Mouse (Mus musculus): Measurements from ENCODE around the gene Tmem108. TPM values are rescaled to one million over a fixed set of nuclear protein-coding genes. Genes with fewer than 3 reads are reported as not detected.

The Tmem108 gene
- polyA plus RNA-seq, 1 experiment from 2014 or later, result 34.2 TPM

DNA sequence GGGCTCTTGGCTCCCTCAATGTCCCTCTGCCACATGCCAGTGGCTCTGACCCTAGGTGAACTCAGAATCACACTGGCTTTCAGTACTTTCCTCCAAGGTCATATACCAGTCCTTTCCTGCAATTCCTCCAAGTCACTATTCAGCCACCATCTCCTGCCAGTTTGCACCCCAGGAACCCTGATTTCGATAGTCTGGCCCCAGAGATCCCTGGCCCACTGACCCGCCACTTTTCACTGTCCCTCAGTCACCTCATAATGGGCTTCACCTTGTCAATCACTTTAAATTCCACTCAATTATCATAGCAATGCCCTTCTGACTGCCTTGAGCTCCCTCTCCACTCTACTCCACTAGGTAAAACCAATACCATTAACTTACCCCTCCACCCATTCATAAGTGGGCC, 31.9 kb downstream of the Tmem108 start:
- Histone ChIP-seq H3K9me3 (ENCODE audit: control insufficient read depth, low read length) (no peaks in the 10 kb centered on the region), H3K27me3 (ENCODE audit: control insufficient read depth, insufficient read depth, low read length) (no peaks in the 10 kb centered on the region), H3K4me2 (replicated peaks) (no peak overlapping the region), H3K4me3 (replicated peaks; ENCODE audit: low read length) (no peak overlapping the region), H3K4me1 (replicated peaks; ENCODE audit: control insufficient read depth, insufficient read depth, low read length) (no peaks in the 10 kb centered on the region), H3K27ac (no peak overlapping the region), H3K36me3 (replicated peaks; ENCODE audit: control insufficient read depth, insufficient read depth) (no peaks in the 10 kb centered on the region), H3K9ac (no peak overlapping the region)
- ATAC-seq (ENCODE audit: low FRiP score) (no peak), DNase-seq (ENCODE audit: low spot score) (no peak)
- WGBS, result 62% methylated on average over 2 of the region's 2 CpGs

DNA sequence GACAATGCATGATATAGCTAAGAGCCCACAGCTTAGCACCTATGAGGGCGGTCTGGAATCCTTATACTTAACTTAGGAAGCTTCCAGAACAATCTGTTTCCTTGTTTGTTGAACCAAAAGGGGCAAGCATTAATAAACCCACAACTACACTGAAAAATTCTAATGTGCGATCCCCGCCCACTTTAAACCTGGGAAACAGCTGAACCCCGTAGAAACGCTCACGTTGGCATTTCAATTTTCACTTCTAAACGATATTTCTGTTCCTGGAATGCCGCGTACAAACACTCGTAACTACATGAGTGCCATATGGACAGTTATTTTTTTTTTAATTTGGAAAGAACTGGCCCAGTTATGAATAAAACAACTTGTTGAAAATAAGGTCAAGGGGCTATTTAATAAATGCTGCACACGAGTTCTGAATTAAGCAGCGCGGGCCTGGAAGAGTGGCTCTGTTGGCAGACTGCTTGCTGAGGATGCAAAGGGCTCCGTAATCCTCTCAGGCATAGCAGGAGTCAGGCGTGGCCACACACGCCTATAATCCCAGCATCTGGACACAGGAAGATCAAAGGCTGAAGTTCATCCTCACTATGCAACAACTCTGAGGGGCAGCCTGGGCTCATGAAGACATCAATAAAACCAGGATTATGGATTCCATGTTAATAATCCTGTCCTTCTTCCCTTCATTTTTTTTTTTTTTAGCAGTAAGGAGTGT, 34.7 kb downstream of the Tmem108 start:
- 83% methylated on average over 16 of the region's 16 CpGs for WGBS
- no peaks in the 10 kb centered on the region for H3K9me3 ChIP-seq (ENCODE audit: control insufficient read depth, low read length)
- no peaks in the 10 kb centered on the region for H3K36me3 ChIP-seq (replicated peaks; ENCODE audit: control insufficient read depth, insufficient read depth)
- no peak overlapping the region for H3K9ac ChIP-seq
- DNase-seq (ENCODE audit: low spot score) (no peak), ATAC-seq (ENCODE audit: low FRiP score) (no peak)
- no peak overlapping the region for H3K27ac ChIP-seq
- H3K4me1 ChIP-seq (replicated peaks; ENCODE audit: control insufficient read depth, insufficient read depth, low read length), result no peaks in the 10 kb centered on the region
- no peak overlapping the region for H3K4me3 ChIP-seq (replicated peaks; ENCODE audit: low read length)
- H3K27me3 ChIP-seq (ENCODE audit: control insufficient read depth, insufficient read depth, low read length), result no peaks in the 10 kb centered on the region
- H3K4me2 ChIP-seq (replicated peaks), result no peak overlapping the region

DNA sequence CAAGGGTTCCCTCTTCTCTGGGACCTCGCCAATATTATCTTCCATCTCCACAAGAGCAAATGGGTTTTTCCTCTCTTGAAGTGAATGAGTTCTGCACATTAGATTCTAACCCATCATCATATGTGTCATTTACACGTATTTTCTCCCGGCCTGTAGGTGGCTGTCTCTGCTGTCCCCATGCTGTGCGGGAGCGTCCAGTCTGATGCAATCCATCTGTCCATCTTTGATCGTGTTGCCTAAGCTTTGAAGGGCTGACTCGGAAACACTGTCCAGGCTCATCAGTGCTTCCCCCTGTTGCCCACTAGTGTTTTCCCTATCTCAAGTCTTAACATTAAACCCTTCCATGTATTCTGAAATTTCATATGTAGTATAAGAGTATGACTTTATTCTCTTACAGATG, 36.1 kb downstream of the Tmem108 start:
- no peak overlapping the region for H3K4me2 ChIP-seq (replicated peaks)
- ATAC-seq (ENCODE audit: low FRiP score), result no peak
- H3K27me3 ChIP-seq (ENCODE audit: control insufficient read depth, insufficient read depth, low read length), result no peaks in the 10 kb centered on the region
- DNase-seq (ENCODE audit: low spot score), result no peak
- no peak overlapping the region for H3K27ac ChIP-seq
- H3K9me3 ChIP-seq (ENCODE audit: control insufficient read depth, low read length), result no peaks in the 10 kb centered on the region
- WGBS, result 89% methylated on average over 7 of the region's 7 CpGs
- H3K36me3 ChIP-seq (replicated peaks; ENCODE audit: control insufficient read depth, insufficient read depth), result no peaks in the 10 kb centered on the region
- H3K4me3 ChIP-seq (replicated peaks; ENCODE audit: low read length), result no peak overlapping the region
- no peaks in the 10 kb centered on the region for H3K4me1 ChIP-seq (replicated peaks; ENCODE audit: control insufficient read depth, insufficient read depth, low read length)
- no peak overlapping the region for H3K9ac ChIP-seq

GRCm38 (mm10) chr9:103721486-103721885, 40.2 kb downstream of the Tmem108 start:
- ATAC-seq (ENCODE audit: low FRiP score) (no peak), DNase-seq (ENCODE audit: low spot score) (no peak)
- 85% methylated on average over 3 of the region's 3 CpGs for WGBS
- H3K9ac ChIP-seq, result no peak overlapping the region
- no peaks in the 10 kb centered on the region for H3K36me3 ChIP-seq (replicated peaks; ENCODE audit: control insufficient read depth, insufficient read depth)
- H3K27me3 ChIP-seq (ENCODE audit: control insufficient read depth, insufficient read depth, low read length), result no peaks in the 10 kb centered on the region
- no peaks in the 10 kb centered on the region for H3K9me3 ChIP-seq (ENCODE audit: control insufficient read depth, low read length)
- H3K4me2 ChIP-seq (replicated peaks), result no peak overlapping the region
- H3K4me3 ChIP-seq (replicated peaks; ENCODE audit: low read length), result no peak overlapping the region
- H3K27ac ChIP-seq, result no peak overlapping the region
- H3K4me1 ChIP-seq (replicated peaks; ENCODE audit: control insufficient read depth, insufficient read depth, low read length), result no peaks in the 10 kb centered on the region

GRCm38 (mm10) chr9:103721081-103721480, 40.6 kb downstream of the Tmem108 start:
- Histone ChIP-seq H3K36me3 (replicated peaks; ENCODE audit: control insufficient read depth, insufficient read depth) (no peaks in the 10 kb centered on the region), H3K27ac (no peak overlapping the region), H3K4me1 (replicated peaks; ENCODE audit: control insufficient read depth, insufficient read depth, low read length) (no peaks in the 10 kb centered on the region), H3K9ac (no peak overlapping the region), H3K4me3 (replicated peaks; ENCODE audit: low read length) (no peak overlapping the region), H3K4me2 (replicated peaks) (no peak overlapping the region), H3K9me3 (ENCODE audit: control insufficient read depth, low read length) (no peaks in the 10 kb centered on the region), H3K27me3 (ENCODE audit: control insufficient read depth, insufficient read depth, low read length) (no peaks in the 10 kb centered on the region)
- no peak for ATAC-seq (ENCODE audit: low FRiP score)
- DNase-seq (ENCODE audit: low spot score), result no peak
- WGBS, result 84% methylated on average over 8 of the region's 8 CpGs

DNA sequence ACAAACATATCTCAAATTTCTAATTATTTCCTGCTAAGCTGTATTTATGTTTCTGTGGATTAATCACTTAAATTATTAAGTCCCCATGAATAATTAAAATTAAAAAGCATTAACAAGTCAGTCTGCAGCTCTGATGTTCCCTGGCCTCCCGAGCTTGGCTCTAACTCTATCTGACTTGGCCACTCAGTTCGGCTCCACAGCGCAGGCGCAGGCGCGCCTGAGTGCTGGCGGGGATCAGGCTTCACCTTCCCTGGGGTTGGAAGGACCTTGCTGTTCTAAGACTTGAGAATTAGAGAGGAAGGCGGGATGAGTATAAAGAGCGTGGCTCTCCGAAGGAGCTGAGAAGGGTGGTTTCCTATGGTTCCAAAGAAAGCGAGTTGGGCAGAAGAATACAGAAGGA, 41.6 kb downstream of the Tmem108 start:
- ATAC-seq (ENCODE audit: low FRiP score) (no peak), DNase-seq (ENCODE audit: low spot score) (no peak)
- Histone ChIP-seq H3K36me3 (replicated peaks; ENCODE audit: control insufficient read depth, insufficient read depth) (no peaks in the 10 kb centered on the region), H3K27ac (no peak overlapping the region), H3K4me2 (replicated peaks) (no peak overlapping the region), H3K4me1 (replicated peaks; ENCODE audit: control insufficient read depth, insufficient read depth, low read length) (no peaks in the 10 kb centered on the region), H3K4me3 (replicated peaks; ENCODE audit: low read length) (no peak overlapping the region), H3K9me3 (ENCODE audit: control insufficient read depth, low read length) (no peaks in the 10 kb centered on the region), H3K9ac (no peak overlapping the region), H3K27me3 (ENCODE audit: control insufficient read depth, insufficient read depth, low read length) (no peaks in the 10 kb centered on the region)
- 90% methylated on average over 11 of the region's 11 CpGs for WGBS

- H3K27me3 ChIP-seq (ENCODE audit: control insufficient read depth, insufficient read depth, low read length), result no peaks in the 10 kb centered on the region
- H3K9me3 ChIP-seq (ENCODE audit: control insufficient read depth, low read length), result no peaks in the 10 kb centered on the region
- H3K9ac ChIP-seq, result no peak overlapping the region
- no peaks in the 10 kb centered on the region for H3K4me1 ChIP-seq (replicated peaks; ENCODE audit: control insufficient read depth, insufficient read depth, low read length)
- DNase-seq (ENCODE audit: low spot score), result no peak
- H3K36me3 ChIP-seq (replicated peaks; ENCODE audit: control insufficient read depth, insufficient read depth), result no peaks in the 10 kb centered on the region
- H3K4me2 ChIP-seq (replicated peaks), result no peak overlapping the region
- WGBS, result 93% methylated on average over 13 of the region's 13 CpGs
- no peak for ATAC-seq (ENCODE audit: low FRiP score)
- no peak overlapping the region for H3K27ac ChIP-seq
- H3K4me3 ChIP-seq (replicated peaks; ENCODE audit: low read length), result no peak overlapping the region
These were observed 45.6 kb downstream of the Tmem108 start for GRCm38 (mm10) chr9:103716002-103716401.

DNA sequence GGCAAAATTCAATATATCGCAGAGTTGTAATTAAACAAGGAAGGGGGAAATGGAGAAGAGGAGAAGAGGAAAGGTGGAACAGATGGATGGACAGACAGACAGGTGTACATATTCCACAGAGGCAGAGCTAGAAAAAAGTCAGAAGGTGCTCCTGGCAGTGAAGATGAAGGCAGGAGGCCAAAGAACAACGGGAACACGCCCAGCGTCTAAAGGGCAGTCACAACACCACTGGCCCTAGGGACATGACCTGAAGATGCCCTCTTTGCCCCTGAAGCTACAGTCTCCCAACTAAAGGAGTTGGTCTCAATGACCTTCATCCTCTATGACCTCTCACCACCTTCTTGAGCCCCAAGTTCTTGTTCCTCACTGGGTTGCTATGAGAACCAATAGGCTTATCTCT, 46.3 kb downstream of the Tmem108 start:
- no peak for ATAC-seq (ENCODE audit: low FRiP score)
- Histone ChIP-seq H3K27ac (no peak overlapping the region), H3K4me1 (replicated peaks; ENCODE audit: control insufficient read depth, insufficient read depth, low read length) (no peaks in the 10 kb centered on the region), H3K9ac (no peak overlapping the region), H3K4me3 (replicated peaks; ENCODE audit: low read length) (no peak overlapping the region), H3K27me3 (ENCODE audit: control insufficient read depth, insufficient read depth, low read length) (no peaks in the 10 kb centered on the region), H3K4me2 (replicated peaks) (no peak overlapping the region), H3K36me3 (replicated peaks; ENCODE audit: control insufficient read depth, insufficient read depth) (no peaks in the 10 kb centered on the region), H3K9me3 (ENCODE audit: control insufficient read depth, low read length) (no peaks in the 10 kb centered on the region)
- DNase-seq (ENCODE audit: low spot score), result no peak
- WGBS, result 97% methylated on average over 4 of the region's 4 CpGs

DNA sequence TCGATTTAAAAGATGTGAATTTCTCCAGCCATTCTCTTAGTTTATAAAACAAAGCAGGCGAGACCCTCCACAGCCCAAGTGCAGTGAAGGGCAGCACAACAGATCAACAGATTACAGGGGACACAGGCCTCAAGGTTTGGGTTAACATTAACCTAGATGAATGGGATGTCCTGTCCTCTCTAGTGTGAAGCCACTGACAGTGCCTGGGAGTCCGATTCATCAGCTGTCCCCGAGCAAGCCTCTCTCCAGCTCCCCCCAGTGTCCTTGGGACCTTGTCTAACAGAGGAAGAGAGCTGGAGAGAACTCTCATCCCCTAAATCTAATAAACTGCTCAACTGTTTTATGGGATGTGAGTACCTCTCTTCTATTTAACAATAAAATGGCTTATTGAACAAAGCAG, 48.4 kb downstream of the Tmem108 start:
- H3K4me2 ChIP-seq (replicated peaks), result no peak overlapping the region
- 77% methylated on average over 4 of the region's 4 CpGs for WGBS
- no peaks in the 10 kb centered on the region for H3K27me3 ChIP-seq (ENCODE audit: control insufficient read depth, insufficient read depth, low read length)
- no peaks in the 10 kb centered on the region for H3K4me1 ChIP-seq (replicated peaks; ENCODE audit: control insufficient read depth, insufficient read depth, low read length)
- H3K9me3 ChIP-seq (ENCODE audit: control insufficient read depth, low read length), result no peaks in the 10 kb centered on the region
- no peak for DNase-seq (ENCODE audit: low spot score)
- no peak overlapping the region for H3K27ac ChIP-seq
- H3K9ac ChIP-seq, result no peak overlapping the region
- no peaks in the 10 kb centered on the region for H3K36me3 ChIP-seq (replicated peaks; ENCODE audit: control insufficient read depth, insufficient read depth)
- ATAC-seq (ENCODE audit: low FRiP score), result no peak
- no peak overlapping the region for H3K4me3 ChIP-seq (replicated peaks; ENCODE audit: low read length)

DNA sequence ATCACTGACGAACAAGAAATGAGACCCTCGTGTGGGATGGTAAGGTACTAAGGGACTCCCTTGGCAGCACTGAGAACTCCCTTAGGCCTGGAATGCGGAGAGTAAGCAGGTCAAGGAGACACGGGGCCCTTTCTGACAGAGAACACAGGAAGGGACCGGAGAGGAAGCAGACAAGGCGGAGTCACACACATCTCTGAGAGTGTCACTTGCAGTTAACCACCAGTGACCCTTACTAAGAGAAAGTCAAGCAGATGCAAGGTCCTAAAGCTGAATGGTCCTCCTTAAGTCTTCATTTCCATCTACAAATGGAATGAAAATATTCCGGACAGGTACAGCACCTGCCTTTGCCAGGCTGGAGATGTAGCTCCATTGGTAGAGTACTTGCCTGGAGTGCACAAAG, 48.9 kb downstream of the Tmem108 start:
- no peak overlapping the region for H3K27ac ChIP-seq
- ATAC-seq (ENCODE audit: low FRiP score), result no peak

More for the DNA sequence above, 48.9 kb downstream of the Tmem108 start:
- no peak for DNase-seq (ENCODE audit: low spot score)
- no peaks in the 10 kb centered on the region for H3K4me1 ChIP-seq (replicated peaks; ENCODE audit: control insufficient read depth, insufficient read depth, low read length)
- no peaks in the 10 kb centered on the region for H3K27me3 ChIP-seq (ENCODE audit: control insufficient read depth, insufficient read depth, low read length)
- H3K36me3 ChIP-seq (replicated peaks; ENCODE audit: control insufficient read depth, insufficient read depth), result no peaks in the 10 kb centered on the region
- 83% methylated on average over 7 of the region's 7 CpGs for WGBS
- no peaks in the 10 kb centered on the region for H3K9me3 ChIP-seq (ENCODE audit: control insufficient read depth, low read length)
- no peak overlapping the region for H3K9ac ChIP-seq
- no peak overlapping the region for H3K4me2 ChIP-seq (replicated peaks)
- H3K4me3 ChIP-seq (replicated peaks; ENCODE audit: low read length), result no peak overlapping the region

All from hindbrain, embryonic 14.5 days (tissue).